Mouse (Mus musculus) frontal cortex, postnatal 14 days (tissue): ENCODE results near the gene Cldn12.

Experiments
- DNase-seq, 2 experiments: peaks; one replicate each; pipeline ENCODE4 v3.0.0; 2022; ENCODE audit warnings: low spot score in 2 of 2

Cldn12 gene

GRCm38 (mm10) chr5:5514196-5515076 is at the start of gene Cldn12:
Gene Cldn12 (minus strand): TSS chr5:5514958.
- DNase-seq, result peak; percentile 95

- DNase-seq, result no peak
Observed at GRCm38 (mm10) chr5:5562435-5562834, 47.7 kb upstream of the Cldn12 start.

GRCm38 (mm10) chr5:5561041-5561706 is 46.4 kb upstream of the Cldn12 start:
- no peak for DNase-seq

- no peak for DNase-seq
Observed at GRCm38 (mm10) chr5:5559798-5560197, 45.0 kb upstream of the Cldn12 start.

- peak; percentile 86 to 90 for DNase-seq
Observed at GRCm38 (mm10) chr5:5559079-5559740, 44.5 kb upstream of the Cldn12 start, which contains the start of gene Gtpbp10. Gene Gtpbp10 (minus strand): TSS chr5:5559538.

GRCm38 (mm10) chr5:5551110-5551509 is 36.4 kb upstream of the Cldn12 start:
- no peak for DNase-seq

- no peak for DNase-seq
Observed at GRCm38 (mm10) chr5:5540385-5540784, 25.6 kb upstream of the Cldn12 start.

- no peak for DNase-seq
Observed at GRCm38 (mm10) chr5:5539771-5540170, 25.0 kb upstream of the Cldn12 start.

GRCm38 (mm10) chr5:5536131-5536530 is 21.4 kb upstream of the Cldn12 start:
- no peak for DNase-seq

GRCm38 (mm10) chr5:5533656-5534420 is 19.1 kb upstream of the Cldn12 start:
- DNase-seq, result no peak

GRCm38 (mm10) chr5:5515411-5515810 is 653 bp upstream of the Cldn12 start:
- DNase-seq, result no peak

- DNase-seq, result no peak
Observed at GRCm38 (mm10) chr5:5511401-5511800, 3.4 kb downstream of the Cldn12 start.

- no peak for DNase-seq
Observed at GRCm38 (mm10) chr5:5510989-5511388, 3.8 kb downstream of the Cldn12 start.

- no peak for DNase-seq
Observed at GRCm38 (mm10) chr5:5510304-5510887, 4.4 kb downstream of the Cldn12 start.

- no peak for DNase-seq
Observed at GRCm38 (mm10) chr5:5508231-5508630, 6.5 kb downstream of the Cldn12 start.

GRCm38 (mm10) chr5:5507701-5508225 is 7.0 kb downstream of the Cldn12 start:
- DNase-seq, result peak in 1 of 2 experiments; percentile 57

- no peak for DNase-seq
Observed at GRCm38 (mm10) chr5:5504456-5504855, 10.3 kb downstream of the Cldn12 start.

GRCm38 (mm10) chr5:5503381-5503780 is 11.4 kb downstream of the Cldn12 start:
- DNase-seq, result no peak

- DNase-seq, result no peak
Observed at GRCm38 (mm10) chr5:5501583-5501982, 13.2 kb downstream of the Cldn12 start.

- no peak for DNase-seq
Observed at GRCm38 (mm10) chr5:5496393-5496792, 18.4 kb downstream of the Cldn12 start.

- DNase-seq, result no peak
Observed at GRCm38 (mm10) chr5:5495042-5495441, 19.7 kb downstream of the Cldn12 start.
